Mouse (Mus musculus): ENCODE data around the gene Omd. TPM values are rescaled to one million over a fixed set of nuclear protein-coding genes. Genes with fewer than 3 reads are reported as not detected.

Omd gene
- total RNA-seq, 4 experiments from 2014 or later = 1.6 to 2.2 (median 2.1) TPM

DNA sequence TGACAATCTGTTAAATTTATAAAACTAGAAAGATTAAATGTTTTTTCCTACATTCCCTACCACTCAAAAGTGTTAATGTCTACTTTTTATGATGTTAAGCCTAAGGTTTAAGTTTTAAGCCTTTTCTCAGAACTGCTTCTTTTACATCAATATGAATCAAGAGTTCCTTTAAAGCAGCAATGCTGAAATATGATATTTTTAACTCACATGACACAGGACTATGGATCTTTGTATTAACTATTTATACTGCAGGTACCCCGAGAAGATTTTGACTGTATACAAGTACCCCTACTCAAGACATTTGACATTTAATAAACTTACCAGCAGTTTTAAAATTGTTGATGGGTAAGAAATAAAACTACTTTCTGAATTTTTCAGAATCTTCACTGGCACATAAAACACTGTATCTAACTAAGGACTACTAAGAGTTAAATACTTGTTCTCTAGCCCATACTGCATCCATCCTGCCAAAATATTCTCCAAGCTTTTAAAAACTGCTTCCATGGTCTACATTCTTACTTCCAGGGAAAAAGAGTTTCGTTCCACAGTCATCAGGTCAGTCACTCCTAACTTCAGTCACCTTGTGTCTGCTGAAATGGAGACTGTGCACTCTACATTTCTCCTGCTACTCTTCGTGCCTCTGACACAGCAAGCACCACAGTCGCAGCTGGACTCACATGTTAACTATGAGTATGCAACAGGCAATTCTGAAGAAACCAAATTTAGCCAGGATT is 26.5 kb downstream of the Omd start:
- no peak for DNase-seq (ENCODE audit: low spot score in 2 of 2)

DNA sequence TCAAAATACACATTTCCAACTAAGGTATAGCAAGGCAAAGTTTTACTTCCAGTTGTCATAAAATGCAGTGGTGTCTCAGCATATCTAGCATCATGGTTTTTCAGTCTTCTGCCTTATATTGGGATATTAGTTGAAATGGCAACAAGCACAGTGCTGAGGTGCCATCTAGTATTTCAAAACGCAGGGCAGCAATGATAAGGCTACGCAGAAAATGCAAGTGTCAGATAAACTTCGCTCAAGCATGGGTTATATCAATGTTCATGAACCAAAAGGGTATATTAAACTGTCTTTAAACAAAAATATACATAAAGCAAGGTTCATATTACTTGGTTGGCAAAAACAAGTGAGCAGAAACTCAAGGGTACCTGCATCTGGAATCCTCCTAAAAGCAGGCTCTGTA is 34.8 kb downstream of the Omd start:
- no peak for DNase-seq (ENCODE audit: low spot score in 2 of 2)

DNA sequence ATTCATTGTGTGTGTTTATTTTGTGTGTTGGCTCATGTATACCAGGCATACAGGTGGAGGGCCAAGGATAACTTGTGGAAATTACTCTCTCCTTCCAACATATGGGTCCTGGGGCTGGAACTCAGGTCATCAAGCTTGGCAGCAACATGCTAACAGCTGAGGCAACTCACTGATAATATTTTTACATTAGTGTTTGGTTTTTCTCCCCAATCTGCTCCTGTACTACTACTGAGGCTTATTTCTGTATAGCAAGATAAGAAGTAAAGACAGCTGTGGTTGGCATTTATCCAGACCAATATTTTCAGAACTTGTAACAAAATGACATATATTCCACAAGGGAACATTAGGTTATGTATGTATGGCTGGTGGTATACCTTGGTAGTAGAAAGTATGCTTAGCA is 36.1 kb downstream of the Omd start:
- no peak for DNase-seq (ENCODE audit: low spot score in 2 of 2)

DNA sequence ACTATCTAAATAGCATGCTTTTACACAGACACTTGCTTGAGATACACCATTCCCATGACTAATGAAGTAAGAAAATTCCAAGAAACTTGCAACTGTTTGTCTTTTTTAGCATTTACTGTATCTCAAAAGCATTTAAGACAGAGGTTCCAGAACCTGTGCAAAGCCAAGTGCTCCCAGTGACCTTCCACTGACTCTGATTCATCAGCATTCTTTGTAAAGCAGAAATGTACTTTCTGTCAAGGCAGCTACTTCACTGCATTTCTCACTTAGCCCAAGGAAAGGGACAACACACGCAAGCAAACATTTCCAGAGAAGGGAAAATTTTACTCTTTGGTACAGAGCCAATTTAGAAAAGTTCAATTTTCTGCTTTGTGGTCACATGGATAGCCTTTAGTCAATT is 41.0 kb downstream of the Omd start:
- DNase-seq (ENCODE audit: low spot score in 2 of 2) = no peak

DNA sequence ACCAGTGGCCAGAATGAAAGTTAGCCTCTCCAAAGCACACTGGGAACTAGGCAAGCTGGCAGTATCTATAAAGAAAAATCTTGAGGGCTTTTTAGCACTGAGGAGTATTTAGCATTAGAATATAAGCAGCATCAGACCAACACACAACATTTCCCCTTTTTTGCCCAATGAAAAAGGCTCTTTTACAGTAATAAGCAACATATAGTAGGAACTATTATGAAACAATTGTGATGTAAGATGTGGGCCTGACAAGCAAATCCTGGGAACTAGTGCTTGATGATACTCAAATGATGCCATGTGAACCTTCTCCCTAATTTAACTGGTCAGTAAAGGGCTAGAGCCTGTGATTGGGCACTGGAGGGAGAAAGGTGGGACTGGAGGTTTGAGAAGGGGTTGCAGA is 45.9 kb downstream of the Omd start:
- DNase-seq (ENCODE audit: low spot score in 2 of 2) = no peak

DNA sequence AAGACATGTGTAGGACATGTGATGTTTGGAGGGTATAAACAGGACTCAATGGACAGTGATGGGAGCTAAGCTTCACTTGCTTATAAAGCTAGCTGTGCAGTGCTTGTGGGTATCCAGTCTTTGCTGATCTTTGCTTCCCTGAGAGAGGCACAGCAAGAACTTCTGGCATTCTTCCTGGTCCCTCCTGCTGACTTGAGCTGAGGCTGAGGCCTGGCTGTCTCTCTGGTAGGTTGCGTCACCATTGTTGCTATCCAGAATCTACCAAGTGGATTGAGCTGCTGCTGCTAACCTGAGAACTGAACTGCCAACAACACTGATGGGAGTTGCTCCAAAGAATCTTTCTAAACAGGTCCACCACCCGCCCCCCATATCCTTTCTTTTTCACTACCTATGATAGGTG is 46.8 kb downstream of the Omd start:
- DNase-seq (ENCODE audit: low spot score in 2 of 2) = no peak

DNA sequence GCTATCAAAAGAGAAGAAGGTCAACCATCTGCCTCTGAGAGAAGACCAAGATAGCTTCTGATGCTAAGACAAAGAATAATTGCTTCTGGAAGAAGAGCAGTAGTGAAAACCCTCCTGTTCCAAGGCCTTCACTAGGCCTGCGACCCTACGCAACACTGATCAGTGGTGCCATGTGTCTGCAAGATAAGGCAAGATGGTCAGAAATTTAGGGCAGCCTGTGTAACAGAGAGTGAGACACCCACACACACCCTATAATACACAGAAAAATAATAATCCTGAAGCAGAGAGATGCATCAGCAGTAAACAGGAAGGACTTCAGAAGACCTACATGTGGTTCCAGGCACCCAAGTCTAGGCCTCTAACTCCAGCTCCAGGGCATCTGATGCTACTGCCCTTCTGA is 57.7 kb downstream of the Omd start:
- no peak for DNase-seq (ENCODE audit: low spot score in 2 of 2)

Other genes with a start within 250 kb of the Omd start
- 10 to 100 TPM; 40.2 to 45.5 (median 43.1) TPM for gene Bicd2, start 240.9 kb upstream of the Omd start, total RNA-seq (2022)
- 10 to 100 TPM; 16.5 to 21.5 (median 16.8) TPM for gene Ippk, start 161.2 kb upstream of the Omd start, total RNA-seq (2022)
- gene Tes3-ps, start 89.1 kb upstream of the Omd start, total RNA-seq (2022) = 1 to 10 TPM; 1.5 to 2.4 (median 2.0) TPM
- gene Ecm2, start 77.7 kb upstream of the Omd start, total RNA-seq (2022) = 1 to 10 TPM; 2.5 to 3.1 (median 2.9) TPM
- under 1 TPM; 0.50 to 0.97 (median 0.67) TPM for gene Aspn, start 38.0 kb upstream of the Omd start, total RNA-seq (2022)
- gene Ogn, start 25.6 kb downstream of the Omd start, total RNA-seq (2022) = 1 to 10 TPM; 5.1 to 9.6 (median 8.3) TPM
- 1 to 10 TPM; 1.1 to 1.5 (median 1.3) TPM for gene Cenpp, start 70.3 kb downstream of the Omd start, total RNA-seq (2022)
- 10 to 100 TPM; 21.7 to 25.9 (median 24.8) TPM for gene Nol8, start 70.6 kb downstream of the Omd start, total RNA-seq (2022)
- 10 to 100 TPM; 51.0 to 76.0 (median 64.3) TPM for gene Iars, start 99.6 kb downstream of the Omd start, total RNA-seq (2022)
- gene Gm30302, start 216.5 kb downstream of the Omd start, total RNA-seq (2022) = not detected

All from left cerebral cortex, adult 8-10 months (tissue).